Mouse (Mus musculus): Measurements from ENCODE around the gene Josd2.

GRCm38 (mm10) chr7:44495086-44495485 lies 27.3 kb downstream of the Josd2 start:
- no peak for TF ChIP-seq CTCF (conservative IDR thresholded peaks at IDR 0.05; ENCODE audit: insufficient read depth, insufficient read length, low read depth, low read length)
- no peak for TF ChIP-seq POLR2A (IDR thresholded peaks at IDR 0.05; ENCODE audit: low read depth, low read length)
